Mouse (Mus musculus) MEL (cell line): ENCODE results near the gene Rnf220. TPM values are rescaled to one million over a fixed set of nuclear protein-coding genes. Genes with fewer than 3 reads are reported as not detected.

Experiments used
- DNase-seq: peaks from one replicate; pipeline ENCODE4 v3.0.0; 2011; ENCODE audit warnings: low read depth, low spot score
- H3K27ac ChIP-seq: 2 replicates; pipeline ENCODE4 v1.5.1; 2012; ENCODE audit warnings: low read depth, mild to moderate bottlenecking, control low read depth, low read length, moderate library complexity; ENCODE audit not compliant: control insufficient read depth
- H3K27me3 ChIP-seq, 2 experiments: fragments of 150-350 bp in 1 of 2; sonication (generic) in 1 of 2; 2 replicates each; pipeline ENCODE4 v1.6.1; 2012; ENCODE audit warnings: low read length in 2 of 2, mild to moderate bottlenecking in 2 of 2, improper control_type of control experiment in 1 of 2, moderate library complexity in 1 of 2; ENCODE audit not compliant: insufficient read depth in 2 of 2, control insufficient read depth in 1 of 2
- H3K36me3 ChIP-seq, 2 experiments: 2 replicates each; pipeline ENCODE4 v1.6.1; 2012 to 2014; ENCODE audit warnings: low read length in 2 of 2, improper control_type of control experiment in 1 of 2, inconsistent platforms in 1 of 2, mild to moderate bottlenecking in 1 of 2; ENCODE audit not compliant: insufficient read depth in 2 of 2, control insufficient read depth in 1 of 2
- H3K4me1 ChIP-seq, 2 experiments: fragments of 150-350 bp in 1 of 2; sonication (generic) in 1 of 2; 2 replicates each; pipeline ENCODE4 v1.6.1; 2012; ENCODE audit warnings: low read length in 2 of 2, improper control_type of control experiment in 1 of 2, mild to moderate bottlenecking in 1 of 2; ENCODE audit not compliant: insufficient read depth in 2 of 2, control insufficient read depth in 1 of 2
- H3K4me3 ChIP-seq, 2 experiments: fragments of 150-350 bp in 1 of 2; sonication (generic) in 1 of 2; 2 replicates each; pipeline ENCODE4 v1.5.1; 2012; ENCODE audit warnings: low read depth in 2 of 2, low read length in 2 of 2, mild to moderate bottlenecking in 2 of 2, moderate library complexity in 2 of 2, control low read depth in 1 of 2, improper control_type of control experiment in 1 of 2; ENCODE audit not compliant: control insufficient read depth in 1 of 2, insufficient read depth in 1 of 2
- H3K79me2 ChIP-seq: 2 replicates; pipeline ENCODE4 v1.6.1; 2012; ENCODE audit warnings: mild to moderate bottlenecking, low read length, moderate library complexity; ENCODE audit not compliant: control insufficient read depth, poor library complexity, insufficient read depth
- H3K9ac ChIP-seq: 2 replicates; pipeline ENCODE4 v1.6.1; 2012; ENCODE audit warnings: low read depth, mild to moderate bottlenecking, control low read depth, low read length, moderate library complexity; ENCODE audit not compliant: control insufficient read depth, poor library complexity, severe bottlenecking
- H3K9me3 ChIP-seq: fragments of 150-350 bp; sonication (generic); replicated peaks from 2 replicates; pipeline ENCODE4 v1.6.1; 2012; ENCODE audit warnings: mild to moderate bottlenecking, low read length, improper control_type of control experiment, moderate library complexity; ENCODE audit not compliant: insufficient read depth
- BHLHE40 ChIP-seq: IDR thresholded peaks from 2 replicates; pipeline ENCODE4 v1.6.1; 2012; ENCODE audit warnings: low read depth, mild to moderate bottlenecking, inconsistent platforms, low read length, improper control_type of control experiment, borderline replicate concordance
- CHD1 ChIP-seq: IDR thresholded peaks from 2 replicates; pipeline ENCODE4 v1.6.1; 2012; ENCODE audit warnings: low read depth, mild to moderate bottlenecking, inconsistent platforms, low read length, improper control_type of control experiment
- CTCF ChIP-seq, 3 experiments: IDR thresholded peaks in 2 of 3; conservative IDR thresholded peaks in 1 of 3; 2 replicates each; pipeline ENCODE4 v1.5.1; 2011 to 2012; ENCODE audit warnings: low read length in 3 of 3, low read depth in 2 of 3, mild to moderate bottlenecking in 2 of 3, improper control_type of control experiment in 1 of 3, inconsistent platforms in 1 of 3, mixed read lengths in 1 of 3, moderate library complexity in 1 of 3; ENCODE audit not compliant: control insufficient read depth in 1 of 3, insufficient read depth in 1 of 3, poor library complexity in 1 of 3, severe bottlenecking in 1 of 3
- EP300 ChIP-seq, 2 experiments: IDR thresholded peaks; 2 replicates each; pipeline ENCODE4 v1.6.1; 2011; ENCODE audit warnings: improper control_type of control experiment in 2 of 2, low read length in 2 of 2, low read depth in 1 of 2, mild to moderate bottlenecking in 1 of 2
- ETS1 ChIP-seq: IDR thresholded peaks from 2 replicates; pipeline ENCODE4 v1.6.1; 2012; ENCODE audit warnings: low read depth, mild to moderate bottlenecking, inconsistent platforms, low read length, improper control_type of control experiment, moderate library complexity
- GABPA ChIP-seq: IDR thresholded peaks from 2 replicates; pipeline ENCODE4 v1.6.1; 2012; ENCODE audit warnings: low read depth, mild to moderate bottlenecking, inconsistent platforms, low read length, improper control_type of control experiment, moderate library complexity
- KAT2A ChIP-seq: conservative IDR thresholded peaks from 2 replicates; pipeline ENCODE4 v1.6.1; 2012; ENCODE audit warnings: low read depth, low read length, improper control_type of control experiment, inconsistent platforms
- MAZ ChIP-seq: IDR thresholded peaks from 2 replicates; pipeline ENCODE4 v1.6.1; 2012; ENCODE audit warnings: low read depth, mild to moderate bottlenecking, inconsistent platforms, low read length, improper control_type of control experiment
- MXI1 ChIP-seq: IDR thresholded peaks from 2 replicates; pipeline ENCODE4 v1.6.1; 2011; ENCODE audit warnings: mild to moderate bottlenecking, low read depth, low read length, improper control_type of control experiment
- MYC ChIP-seq: IDR thresholded peaks from 2 replicates; pipeline ENCODE4 v1.6.1; 2011; ENCODE audit warnings: low read depth, mild to moderate bottlenecking, low read length, improper control_type of control experiment, moderate library complexity
- NELFE ChIP-seq: IDR thresholded peaks from 2 replicates; pipeline ENCODE4 v1.6.1; 2011; ENCODE audit warnings: low read depth, low read length, improper control_type of control experiment
- POLR2A ChIP-seq, 2 experiments: IDR thresholded peaks; 2 replicates each; pipeline ENCODE4 v1.6.1; 2011 to 2012; ENCODE audit warnings: low read length in 2 of 2, mild to moderate bottlenecking in 2 of 2, control low read depth in 1 of 2, improper control_type of control experiment in 1 of 2, low read depth in 1 of 2, moderate library complexity in 1 of 2; ENCODE audit not compliant: control insufficient read depth in 1 of 2, insufficient read depth in 1 of 2, poor library complexity in 1 of 2
- POLR2AphosphoS5 ChIP-seq: IDR thresholded peaks from 2 replicates; pipeline ENCODE4 v1.6.1; 2012; ENCODE audit warnings: low read depth, borderline replicate concordance, mild to moderate bottlenecking, inconsistent platforms, low read length, moderate library complexity, mixed read lengths
- RCOR1 ChIP-seq: IDR thresholded peaks from 2 replicates; pipeline ENCODE4 v1.6.1; 2012; ENCODE audit warnings: low read depth, mild to moderate bottlenecking, inconsistent platforms, low read length, improper control_type of control experiment
- SIN3A ChIP-seq: IDR thresholded peaks from 2 replicates; pipeline ENCODE4 v1.6.1; 2012; ENCODE audit warnings: low read length, improper control_type of control experiment, inconsistent platforms
- SMC3 ChIP-seq: IDR thresholded peaks from 2 replicates; pipeline ENCODE4 v1.6.1; 2011; ENCODE audit warnings: low read depth, low read length, improper control_type of control experiment
- TCF12 ChIP-seq: IDR thresholded peaks from 2 replicates; pipeline ENCODE4 v1.6.1; 2014; ENCODE audit warnings: low read depth, mild to moderate bottlenecking, inconsistent platforms, low read length, improper control_type of control experiment, moderate library complexity
- UBTF ChIP-seq: IDR thresholded peaks from 2 replicates; pipeline ENCODE4 v1.6.1; 2012; ENCODE audit warnings: low read depth, mild to moderate bottlenecking, inconsistent platforms, low read length, improper control_type of control experiment, moderate library complexity, borderline replicate concordance; ENCODE audit not compliant: insufficient read depth
- USF1 ChIP-seq: IDR thresholded peaks from 2 replicates; pipeline ENCODE4 v1.6.1; 2014; ENCODE audit warnings: low read depth, mild to moderate bottlenecking, inconsistent platforms, low read length, improper control_type of control experiment, moderate library complexity
- ZC3H11A ChIP-seq: IDR thresholded peaks from 2 replicates; pipeline ENCODE4 v1.6.1; 2012; ENCODE audit warnings: low read depth, mild to moderate bottlenecking, inconsistent platforms, low read length, improper control_type of control experiment
- ZMIZ1 ChIP-seq: IDR thresholded peaks from 2 replicates; pipeline ENCODE4 v1.6.1; 2012; ENCODE audit warnings: low read depth, mild to moderate bottlenecking, inconsistent platforms, low read length, improper control_type of control experiment, moderate library complexity
- ZNF384 ChIP-seq: IDR thresholded peaks from 2 replicates; pipeline ENCODE4 v1.6.1; 2012; ENCODE audit warnings: low read depth, mild to moderate bottlenecking, inconsistent platforms, low read length, improper control_type of control experiment
- polyA plus RNA-seq, 2 experiments: library from polyadenylated mRNA; stranded (reverse) in 1 of 2; unstranded in 1 of 2; fragments of >175 nt in 1 of 2; fragments of >200 nt in 1 of 2; gene quantifications; 2 replicates each; pipeline versions ENCODE4 v1.2.1 to v1.2.4; 2012; ENCODE audit warnings: low replicate concordance in 2 of 2, low read depth in 1 of 2; ENCODE audit not compliant: insufficient read length in 2 of 2, insufficient read depth in 1 of 2, missing spikeins in 1 of 2
- total RNA-seq: library from RNA; depleted of rRNA; stranded (reverse); fragments of 300-350 nt; gene quantifications from 2 replicates; pipeline ENCODE4 v1.2.3, GENCODE M21; 2012

Gene Rnf220
- total and polyA plus RNA-seq, 3 experiments, result 121 to 201 TPM; not detected in 1

DNA sequence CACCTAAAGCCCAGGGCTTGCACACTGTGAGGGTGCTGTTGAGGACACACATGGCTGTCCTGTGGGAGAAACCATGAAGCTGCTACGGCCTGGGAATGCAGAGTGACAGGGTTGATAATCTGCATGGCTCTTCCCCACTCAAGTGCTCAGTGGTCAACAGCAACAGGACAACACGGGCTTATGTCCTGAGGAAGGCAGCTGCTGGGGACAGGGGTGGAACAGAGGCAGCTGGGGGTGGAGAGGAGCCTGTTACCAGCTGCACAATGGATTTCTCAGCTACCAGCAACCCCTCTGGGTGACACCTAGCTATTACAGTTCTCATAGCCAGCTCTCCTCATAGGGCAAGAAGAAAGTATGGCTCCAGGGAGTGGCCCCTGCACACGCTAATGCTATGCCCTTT, 169.9 kb downstream of the Rnf220 start:
- TF ChIP-seq RCOR1 (no peak), ZNF384 (no peak), EP300 (IDR thresholded peaks at IDR 0.05; ENCODE audit: low read depth in 1 of 2, low read length in 2 of 2) (no peak), ZC3H11A (no peak), KAT2A (no peak), NELFE (no peak), MXI1 (no peak), TCF12 (no peak), UBTF (no peak), SIN3A (no peak), CHD1 (no peak), MAZ (no peak), POLR2A (IDR thresholded peaks at IDR 0.05; ENCODE audit: control insufficient read depth in 1 of 2, insufficient read depth in 1 of 2, low read depth in 1 of 2, low read length in 2 of 2, poor library complexity in 1 of 2) (no peak), GABPA (no peak), CTCF (IDR thresholded peaks at IDR 0.05 in 2 of 3, conservative IDR thresholded peaks at IDR 0.05 in 1 of 3; ENCODE audit: control insufficient read depth in 1 of 3, insufficient read depth in 1 of 3, low read depth in 2 of 3, low read length in 3 of 3, poor library complexity in 1 of 3, severe bottlenecking in 1 of 3) (no peak), MYC (no peak), BHLHE40 (no peak), ETS1 (no peak), POLR2AphosphoS5 (no peak), ZMIZ1 (no peak)
- TF ChIP-seq, all 39 proteins: peak for 0
- H3K79me2 ChIP-seq, result no peaks in the 10 kb centered on the region
- H3K9ac ChIP-seq, result no peak overlapping the region
- H3K27ac ChIP-seq, result no peak overlapping the region
- H3K4me3 ChIP-seq, result no peak overlapping the region
- H3K27me3 ChIP-seq, result peaks cover 0 to 5% of the 10 kb centered on the region in 2 experiments
- H3K9me3 ChIP-seq, result no peaks in the 10 kb centered on the region
- peaks cover 0 to under 1% of the 10 kb centered on the region in 2 experiments; a peak in 1 of 4 replicates for H3K4me1 ChIP-seq
- no peak for DNase-seq
- no peaks in the 10 kb centered on the region; a peak in 1 of 4 replicates for H3K36me3 ChIP-seq

DNA sequence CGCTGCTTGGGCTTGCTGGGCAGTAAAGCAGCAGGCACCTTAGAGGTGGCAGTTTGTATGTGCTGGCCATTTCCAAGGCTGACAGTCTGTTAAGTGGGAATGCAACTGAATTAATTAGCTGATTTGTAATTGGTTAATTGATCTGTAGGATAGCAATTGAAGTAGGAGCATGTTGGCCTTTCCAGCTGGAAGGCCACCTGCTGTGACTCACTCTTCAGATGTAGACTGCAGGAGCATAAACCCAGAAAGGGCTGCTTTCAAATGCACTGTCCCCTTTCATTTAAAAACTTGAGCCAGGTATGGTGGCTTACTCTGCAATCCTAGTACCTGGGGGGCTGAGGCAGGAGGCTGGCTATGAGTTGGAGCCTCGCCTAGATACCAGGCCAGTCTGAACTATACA, 171.8 kb downstream of the Rnf220 start:
- H3K9ac ChIP-seq, result no peak overlapping the region
- TF ChIP-seq TCF12 (no peak), USF1 (no peak), ETS1 (no peak), SMC3 (no peak)
- TF ChIP-seq, all 39 proteins: peak for 0
- H3K9me3 ChIP-seq, result no peaks in the 10 kb centered on the region
- no peaks in the 10 kb centered on the region for H3K79me2 ChIP-seq
- DNase-seq, result no peak
- peaks cover 0 to 13% of the 10 kb centered on the region in 2 experiments; a peak in 3 of 4 replicates for H3K4me1 ChIP-seq
- peaks cover 0 to 2% of the 10 kb centered on the region in 2 experiments; a peak in 2 of 4 replicates for H3K36me3 ChIP-seq
- H3K27me3 ChIP-seq, result no peaks in the 10 kb centered on the region; a peak in 2 of 4 replicates
- H3K4me3 ChIP-seq, result no peak overlapping the region
- no peak overlapping the region for H3K27ac ChIP-seq
